Mouse (Mus musculus) testis, adult 2 months (tissue): Measurements from ENCODE around the gene A230050P20Rik. TPM values are rescaled to one million over a fixed set of nuclear protein-coding genes. Genes with fewer than 3 reads are reported as not detected.

Experiments used
- H3K27ac ChIP-seq: fragments of 200-500 bp; 2 replicates; pipeline ENCODE4 v1.5.1; 2012; ENCODE audit warnings: low read depth, low read length; ENCODE audit not compliant: control insufficient read depth, insufficient read depth
- H3K27me3 ChIP-seq: fragments of 200-500 bp; 2 replicates; pipeline ENCODE4 v1.6.1; 2012; ENCODE audit warnings: mild to moderate bottlenecking, low read length, moderate library complexity; ENCODE audit not compliant: control insufficient read depth, insufficient read depth
- H3K36me3 ChIP-seq: fragments of 200-500 bp; 2 replicates; pipeline ENCODE4 v1.6.1; 2012; ENCODE audit warnings: mild to moderate bottlenecking, low read length; ENCODE audit not compliant: control insufficient read depth, insufficient read depth
- H3K4me1 ChIP-seq: fragments of 200-500 bp; 2 replicates; pipeline ENCODE4 v1.6.1; 2012; ENCODE audit warnings: low read length; ENCODE audit not compliant: control insufficient read depth, insufficient read depth
- H3K4me3 ChIP-seq: fragments of 200-500 bp; 2 replicates; pipeline ENCODE4 v1.5.1; 2012; ENCODE audit warnings: low read depth, mild to moderate bottlenecking, low read length, moderate library complexity, mixed read lengths; ENCODE audit not compliant: control insufficient read depth
- CTCF ChIP-seq: fragments of 200-500 bp; IDR thresholded peaks from 2 replicates; pipeline ENCODE4 v1.5.1; 2012; ENCODE audit warnings: low read depth, mild to moderate bottlenecking, inconsistent platforms, low read length, moderate library complexity; ENCODE audit not compliant: control insufficient read depth, insufficient read depth, insufficient replicate concordance
- POLR2A ChIP-seq: fragments of 200-500 bp; IDR thresholded peaks from 2 replicates; pipeline ENCODE4 v1.6.1; 2012; ENCODE audit warnings: low read depth, mild to moderate bottlenecking, inconsistent platforms, low read length, moderate library complexity; ENCODE audit not compliant: control insufficient read depth
- polyA plus RNA-seq: library from polyadenylated mRNA; depleted of rRNA; stranded (reverse); fragments of >200 nt; gene quantifications from 2 replicates; pipeline ENCODE4 v1.2.3, GENCODE M21; 2012

The A230050P20Rik gene
- polyA plus RNA-seq, 1 experiment, result 2.6 TPM

- Histone ChIP-seq H3K27ac (no peak overlapping the region), H3K27me3 (no peaks in the 10 kb centered on the region), H3K36me3 (no peaks in the 10 kb centered on the region), H3K4me3 (no peak overlapping the region), H3K4me1 (no peaks in the 10 kb centered on the region)
- TF ChIP-seq POLR2A (no peak), CTCF (no peak)
Measured at GRCm38 (mm10) chr9:20837184-20837947, 31.1 kb upstream of the A230050P20Rik start.

DNA sequence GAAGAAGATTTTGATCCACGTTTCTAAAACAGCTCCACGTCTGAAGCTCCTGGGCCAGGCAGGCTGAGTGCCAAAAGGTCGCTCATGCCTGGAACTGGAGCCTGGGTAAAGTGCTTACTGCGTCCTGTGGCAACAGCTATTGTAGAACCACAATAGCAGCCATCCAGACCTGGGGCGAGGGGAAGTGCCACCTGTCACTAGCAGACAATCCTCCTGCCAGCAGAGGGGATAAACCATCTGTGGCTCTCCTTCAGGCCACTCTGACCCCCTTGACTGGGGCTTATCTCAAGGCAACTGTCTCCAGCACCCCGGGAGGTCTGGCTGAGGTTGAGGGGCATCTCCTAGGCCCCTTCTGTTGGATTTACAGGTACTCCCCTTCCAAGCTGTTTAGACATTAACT, 29.5 kb upstream of the A230050P20Rik start:
- no peaks in the 10 kb centered on the region for H3K4me1 ChIP-seq
- no peaks in the 10 kb centered on the region for H3K36me3 ChIP-seq
- no peaks in the 10 kb centered on the region for H3K27me3 ChIP-seq
- TF ChIP-seq CTCF (no peak), POLR2A (no peak)
- H3K4me3 ChIP-seq, result no peak overlapping the region
- H3K27ac ChIP-seq, result no peak overlapping the region

DNA sequence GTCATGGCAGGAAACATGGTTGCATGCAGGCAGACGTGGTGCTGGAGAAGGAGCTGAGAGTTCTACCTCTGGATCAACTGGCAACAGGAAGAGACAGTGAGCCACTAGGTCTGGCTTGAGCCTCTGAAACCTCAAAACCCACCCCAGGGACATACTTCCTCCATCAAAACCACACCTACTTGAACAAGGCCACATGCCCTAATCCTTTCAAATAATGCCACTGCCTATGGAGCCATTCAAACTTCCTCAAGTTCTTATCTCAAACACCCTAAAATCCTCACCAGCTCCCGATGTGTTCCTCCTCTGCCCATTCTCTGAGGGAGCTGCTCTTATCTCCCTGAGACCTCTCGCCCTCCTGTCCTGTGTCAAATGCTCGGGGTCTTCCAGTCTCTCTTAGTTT, 26.2 kb upstream of the A230050P20Rik start:
- H3K4me3 ChIP-seq, result no peak overlapping the region
- H3K27ac ChIP-seq, result no peak overlapping the region
- no peak for TF ChIP-seq POLR2A
- TF ChIP-seq CTCF, result no peak
- H3K36me3 ChIP-seq, result no peaks in the 10 kb centered on the region
- no peaks in the 10 kb centered on the region for H3K27me3 ChIP-seq
- no peaks in the 10 kb centered on the region for H3K4me1 ChIP-seq

GRCm38 (mm10) chr9:20842670-20843069, 25.8 kb upstream of the A230050P20Rik start:
- H3K27ac ChIP-seq, result no peak overlapping the region
- TF ChIP-seq POLR2A, result no peak
- no peak for TF ChIP-seq CTCF
- no peaks in the 10 kb centered on the region for H3K4me1 ChIP-seq
- no peaks in the 10 kb centered on the region for H3K36me3 ChIP-seq
- H3K4me3 ChIP-seq, result no peak overlapping the region
- H3K27me3 ChIP-seq, result no peaks in the 10 kb centered on the region

DNA sequence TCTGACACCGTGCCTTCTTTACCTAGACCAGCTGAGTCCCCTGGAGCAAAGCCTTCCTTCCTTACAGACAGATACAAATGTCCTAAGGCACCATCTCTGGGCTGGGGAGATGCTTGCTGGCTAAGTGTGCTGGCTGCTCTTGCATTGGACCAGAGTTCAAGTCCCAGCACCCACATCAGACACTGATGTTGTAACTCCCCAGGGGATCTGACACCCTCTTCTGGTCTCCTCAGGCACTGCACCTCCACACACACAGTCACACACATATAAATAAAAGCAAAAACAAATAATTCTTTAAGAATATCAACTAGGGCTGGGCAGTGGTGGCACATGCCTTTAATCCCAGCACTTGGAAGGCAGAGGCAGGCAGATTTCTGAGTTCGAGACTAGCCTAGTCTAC, 18.3 kb upstream of the A230050P20Rik start:
- H3K36me3 ChIP-seq, result no peaks in the 10 kb centered on the region
- TF ChIP-seq POLR2A, result no peak
- TF ChIP-seq CTCF, result no peak
- no peak overlapping the region for H3K27ac ChIP-seq
- H3K27me3 ChIP-seq, result no peaks in the 10 kb centered on the region
- H3K4me3 ChIP-seq, result no peak overlapping the region
- no peaks in the 10 kb centered on the region for H3K4me1 ChIP-seq

- H3K36me3 ChIP-seq, result no peaks in the 10 kb centered on the region
- no peaks in the 10 kb centered on the region for H3K4me1 ChIP-seq
- H3K27ac ChIP-seq, result no peak overlapping the region
- H3K4me3 ChIP-seq, result no peak overlapping the region
- no peak for TF ChIP-seq CTCF
- no peak for TF ChIP-seq POLR2A
- H3K27me3 ChIP-seq, result no peaks in the 10 kb centered on the region
Measured at GRCm38 (mm10) chr9:20857131-20857530, 11.3 kb upstream of the A230050P20Rik start.

GRCm38 (mm10) chr9:20859926-20860325, 8.5 kb upstream of the A230050P20Rik start:
- H3K4me3 ChIP-seq, result no peak overlapping the region
- H3K27me3 ChIP-seq, result no peaks in the 10 kb centered on the region
- no peaks in the 10 kb centered on the region for H3K36me3 ChIP-seq
- no peak for TF ChIP-seq POLR2A
- no peak for TF ChIP-seq CTCF
- H3K27ac ChIP-seq, result no peak overlapping the region
- H3K4me1 ChIP-seq, result no peaks in the 10 kb centered on the region
